Mouse (Mus musculus): Measurements from ENCODE around the gene Ddx39b. TPM values are rescaled to one million over a fixed set of nuclear protein-coding genes. Genes with fewer than 3 reads are reported as not detected.
A peak's percentile ranks its signal among the peaks of the same experiment; 100 is the strongest.

Gene Ddx39b
- 339 and 357 TPM in 2 replicates for polyA plus RNA-seq (2015; fragmentation: Nextera tagmentation; extraction: Ambion mirVana)

GRCm38 (mm10) chr17:35241305-35242014, at the start of gene Ddx39b:
TSS of gene Ddx39b (plus strand) at chr17:35241746.
- Histone ChIP-seq H3K27ac (ENCODE audit: low read length) (peak within 1 kb of the TSS; percentile 99), H3K36me3 (ENCODE audit: control insufficient read depth, insufficient read depth, low read length) (peaks cover 20% of the 10 kb centered on the region), H3K27me3 (ENCODE audit: control insufficient read depth, insufficient read depth, low read depth, low read length) (no peaks in the 10 kb centered on the region), H3K9me3 (replicated peaks; ENCODE audit: control insufficient read depth, low read length, poor library complexity, severe bottlenecking) (no peaks in the 10 kb centered on the region), H3K9ac (ENCODE audit: low read depth, low read length) (peak within 1 kb of the TSS; percentile 100), H3K4me2 (ENCODE audit: low read length) (peak within 1 kb of the TSS; percentile 73), H3K4me1 (ENCODE audit: control insufficient read depth, insufficient read depth, low read length) (peaks cover 42% of the 10 kb centered on the region), H3K4me3 (ENCODE audit: low read depth, low read length) (peak within 1 kb of the TSS; percentile 96)
- peak; percentile 91 for ATAC-seq
- WGBS: under 1% methylated on average over 64 of the region's 69 CpGs

- no peaks in the 10 kb centered on the region for H3K9me3 ChIP-seq (replicated peaks; ENCODE audit: control insufficient read depth, low read length, poor library complexity, severe bottlenecking)
- H3K4me3 ChIP-seq (ENCODE audit: low read depth, low read length): no peak overlapping the region
- H3K36me3 ChIP-seq (ENCODE audit: control insufficient read depth, insufficient read depth, low read length): no peaks in the 10 kb centered on the region
- peaks cover 21% of the 10 kb centered on the region for H3K27me3 ChIP-seq (ENCODE audit: control insufficient read depth, insufficient read depth, low read depth, low read length)
- H3K9ac ChIP-seq (ENCODE audit: low read depth, low read length): no peak overlapping the region
- H3K4me1 ChIP-seq (ENCODE audit: control insufficient read depth, insufficient read depth, low read length): peaks cover 9% of the 10 kb centered on the region; the same call in 1 of the 2 replicates
- H3K27ac ChIP-seq (ENCODE audit: low read length): no peak overlapping the region
- no peak overlapping the region for H3K4me2 ChIP-seq (ENCODE audit: low read length)
- WGBS: 83% methylated on average over 5 of the region's 5 CpGs
- ATAC-seq: no peak
Measured at GRCm38 (mm10) chr17:35192924-35193323, 48.6 kb upstream of the Ddx39b start.

GRCm38 (mm10) chr17:35193881-35194843, 47.4 kb upstream of the Ddx39b start, which contains the start of gene Ltb:
TSS of gene Ltb (plus strand) at chr17:35194439.
- Histone ChIP-seq H3K36me3 (ENCODE audit: control insufficient read depth, insufficient read depth, low read length) (no peaks in the 10 kb centered on the region), H3K27ac (ENCODE audit: low read length) (no peak within 1 kb of the TSS), H3K9me3 (replicated peaks; ENCODE audit: control insufficient read depth, low read length, poor library complexity, severe bottlenecking) (no peaks in the 10 kb centered on the region), H3K9ac (ENCODE audit: low read depth, low read length) (no peak within 1 kb of the TSS), H3K4me3 (ENCODE audit: low read depth, low read length) (peak within 1 kb of the TSS; percentile 45), H3K27me3 (ENCODE audit: control insufficient read depth, insufficient read depth, low read depth, low read length) (peaks cover 21% of the 10 kb centered on the region), H3K4me1 (ENCODE audit: control insufficient read depth, insufficient read depth, low read length) (peaks cover 9% of the 10 kb centered on the region; the same call in 1 of the 2 replicates), H3K4me2 (ENCODE audit: low read length) (no peak within 1 kb of the TSS; the same call in 1 of the 2 replicates)
- WGBS: 81% methylated on average over 28 of the region's 28 CpGs
- ATAC-seq: no peak

GRCm38 (mm10) chr17:35194844-35195630, 46.5 kb upstream of the Ddx39b start:
- WGBS: 45% methylated on average over 19 of the region's 19 CpGs
- H3K4me2 ChIP-seq (ENCODE audit: low read length): peak overlapping the region; percentile 67
- peak overlapping the region; percentile 45 for H3K4me3 ChIP-seq (ENCODE audit: low read depth, low read length)
- no peak for ATAC-seq
- no peak overlapping the region for H3K27ac ChIP-seq (ENCODE audit: low read length)
- peaks cover 21% of the 10 kb centered on the region for H3K27me3 ChIP-seq (ENCODE audit: control insufficient read depth, insufficient read depth, low read depth, low read length)
- peaks cover 9% of the 10 kb centered on the region; the same call in 1 of the 2 replicates for H3K4me1 ChIP-seq (ENCODE audit: control insufficient read depth, insufficient read depth, low read length)
- no peaks in the 10 kb centered on the region for H3K36me3 ChIP-seq (ENCODE audit: control insufficient read depth, insufficient read depth, low read length)
- peak overlapping the region; percentile 61; the same call in 1 of the 2 replicates for H3K9ac ChIP-seq (ENCODE audit: low read depth, low read length)
- H3K9me3 ChIP-seq (replicated peaks; ENCODE audit: control insufficient read depth, low read length, poor library complexity, severe bottlenecking): no peaks in the 10 kb centered on the region

GRCm38 (mm10) chr17:35195631-35196320, 45.8 kb upstream of the Ddx39b start:
- H3K4me1 ChIP-seq (ENCODE audit: control insufficient read depth, insufficient read depth, low read length): peaks cover 9% of the 10 kb centered on the region; the same call in 1 of the 2 replicates
- H3K36me3 ChIP-seq (ENCODE audit: control insufficient read depth, insufficient read depth, low read length): no peaks in the 10 kb centered on the region
- peak overlapping the region; percentile 61 for H3K9ac ChIP-seq (ENCODE audit: low read depth, low read length)
- 2% methylated on average over 66 of the region's 66 CpGs for WGBS
- peak overlapping the region; percentile 67 for H3K4me2 ChIP-seq (ENCODE audit: low read length)
- no peak overlapping the region for H3K27ac ChIP-seq (ENCODE audit: low read length)
- H3K27me3 ChIP-seq (ENCODE audit: control insufficient read depth, insufficient read depth, low read depth, low read length): peaks cover 21% of the 10 kb centered on the region
- peak overlapping the region; percentile 45 for H3K4me3 ChIP-seq (ENCODE audit: low read depth, low read length)
- H3K9me3 ChIP-seq (replicated peaks; ENCODE audit: control insufficient read depth, low read length, poor library complexity, severe bottlenecking): no peaks in the 10 kb centered on the region
- ATAC-seq: peak; percentile 56; the same call in 1 of the 2 replicates

- H3K36me3 ChIP-seq (ENCODE audit: control insufficient read depth, insufficient read depth, low read length): no peaks in the 10 kb centered on the region
- ATAC-seq: no peak
- peaks cover 9% of the 10 kb centered on the region; the same call in 1 of the 2 replicates for H3K4me1 ChIP-seq (ENCODE audit: control insufficient read depth, insufficient read depth, low read length)
- peaks cover 21% of the 10 kb centered on the region for H3K27me3 ChIP-seq (ENCODE audit: control insufficient read depth, insufficient read depth, low read depth, low read length)
- H3K9me3 ChIP-seq (replicated peaks; ENCODE audit: control insufficient read depth, low read length, poor library complexity, severe bottlenecking): no peaks in the 10 kb centered on the region
- H3K4me2 ChIP-seq (ENCODE audit: low read length): peak overlapping the region; percentile 67
- no peak overlapping the region for H3K27ac ChIP-seq (ENCODE audit: low read length)
- peak overlapping the region; percentile 45 for H3K4me3 ChIP-seq (ENCODE audit: low read depth, low read length)
- WGBS: 33% methylated on average over 9 of the region's 9 CpGs
- H3K9ac ChIP-seq (ENCODE audit: low read depth, low read length): no peak overlapping the region
Measured at GRCm38 (mm10) chr17:35196321-35196641, 45.3 kb upstream of the Ddx39b start.

GRCm38 (mm10) chr17:35197126-35197525, 44.4 kb upstream of the Ddx39b start:
- peaks cover 9% of the 10 kb centered on the region; the same call in 1 of the 2 replicates for H3K4me1 ChIP-seq (ENCODE audit: control insufficient read depth, insufficient read depth, low read length)
- H3K27ac ChIP-seq (ENCODE audit: low read length): no peak overlapping the region
- no peak for ATAC-seq
- H3K36me3 ChIP-seq (ENCODE audit: control insufficient read depth, insufficient read depth, low read length): no peaks in the 10 kb centered on the region
- no peaks in the 10 kb centered on the region for H3K9me3 ChIP-seq (replicated peaks; ENCODE audit: control insufficient read depth, low read length, poor library complexity, severe bottlenecking)
- no peak overlapping the region for H3K4me3 ChIP-seq (ENCODE audit: low read depth, low read length)
- no peak overlapping the region for H3K9ac ChIP-seq (ENCODE audit: low read depth, low read length)
- 50% methylated on average over 5 of the region's 6 CpGs for WGBS
- peaks cover 21% of the 10 kb centered on the region for H3K27me3 ChIP-seq (ENCODE audit: control insufficient read depth, insufficient read depth, low read depth, low read length)
- H3K4me2 ChIP-seq (ENCODE audit: low read length): no peak overlapping the region

GRCm38 (mm10) chr17:35198029-35198428, 43.5 kb upstream of the Ddx39b start:
- Histone ChIP-seq H3K4me2 (ENCODE audit: low read length) (no peak overlapping the region), H3K9me3 (replicated peaks; ENCODE audit: control insufficient read depth, low read length, poor library complexity, severe bottlenecking) (no peaks in the 10 kb centered on the region), H3K27ac (ENCODE audit: low read length) (no peak overlapping the region), H3K4me1 (ENCODE audit: control insufficient read depth, insufficient read depth, low read length) (peaks cover 9% of the 10 kb centered on the region; the same call in 1 of the 2 replicates), H3K9ac (ENCODE audit: low read depth, low read length) (no peak overlapping the region), H3K36me3 (ENCODE audit: control insufficient read depth, insufficient read depth, low read length) (no peaks in the 10 kb centered on the region), H3K27me3 (ENCODE audit: control insufficient read depth, insufficient read depth, low read depth, low read length) (peaks cover 21% of the 10 kb centered on the region), H3K4me3 (ENCODE audit: low read depth, low read length) (no peak overlapping the region)
- WGBS: 70% methylated on average over 7 of the region's 7 CpGs
- no peak for ATAC-seq

All from midbrain, embryonic 16.5 days (tissue).